Mouse (Mus musculus) embryonic facial prominence, embryonic 12.5 days (tissue): ENCODE data around the gene Ces3a. TPM values are rescaled to one million over a fixed set of nuclear protein-coding genes. Genes with fewer than 3 reads are reported as not detected.
"Not testable (repeated sequence)": the region's sequence is repeated elsewhere in the genome, so short reads cannot be mapped to it uniquely, and the experiment has no call there.

Experiments used
- ATAC-seq: fragments of 200-750 bp; cut with Nextera tagmentation; 2 replicates; pipeline ENCODE4 v1.8.0; 2017; ENCODE audit not compliant: insufficient number of reproducible peaks, insufficient read depth, low FRiP score, low TSS enrichment
- H3K27ac ChIP-seq: fragments of 300-500 bp; sonication (generic); 2 replicates; pipeline ENCODE4 v1.5.1; 2016; ENCODE audit warnings: mild to moderate bottlenecking
- H3K27me3 ChIP-seq: fragments of 300-500 bp; sonication (generic); 2 replicates; pipeline ENCODE4 v1.6.1; 2016; ENCODE audit warnings: mild to moderate bottlenecking, moderate library complexity
- H3K36me3 ChIP-seq: fragments of 300-500 bp; sonication (generic); 2 replicates; pipeline ENCODE4 v1.6.1; 2016; ENCODE audit warnings: mild to moderate bottlenecking
- H3K4me1 ChIP-seq: fragments of 300-500 bp; sonication (generic); 2 replicates; pipeline ENCODE4 v1.6.1; 2016
- H3K4me2 ChIP-seq: fragments of 300-500 bp; sonication (generic); replicated peaks from 2 replicates; pipeline ENCODE4 v1.6.1; 2016; ENCODE audit warnings: mild to moderate bottlenecking, moderate library complexity
- H3K4me3 ChIP-seq: fragments of 300-500 bp; sonication (generic); 2 replicates; pipeline ENCODE4 v1.5.1; 2016; ENCODE audit warnings: mild to moderate bottlenecking
- H3K9ac ChIP-seq: fragments of 300-500 bp; sonication (generic); 2 replicates; pipeline ENCODE4 v1.6.1; 2016; ENCODE audit warnings: mild to moderate bottlenecking, moderate library complexity
- H3K9me3 ChIP-seq: fragments of 300-500 bp; sonication (generic); 2 replicates; pipeline ENCODE4 v1.6.1; 2016; ENCODE audit warnings: mild to moderate bottlenecking, moderate library complexity
- WGBS: fragments of 180-500 bp; shearing (Covaris S2); methylation state at CpG from one replicate; pipeline ENCODE4 v1.1.7; 2016; 5-methylcytosine and 5-hydroxymethylcytosine counted together
- polyA plus RNA-seq: library from polyadenylated mRNA; unstranded; fragments of >200 nt; fragmentation: Nextera tagmentation; extraction: Ambion mirVana; gene quantifications from 2 replicates; pipeline ENCODE4 v1.2.1, GENCODE M21; 2016

Ces3a gene
- polyA plus RNA-seq, 1 experiment from 2014 or later: not detected

GRCm38 (mm10) chr8:105102101-105102785 is 53.8 kb downstream of the Ces3a start:
- not testable (repeated sequence) for H3K27me3 ChIP-seq, H3K4me2 ChIP-seq, ATAC-seq, H3K4me1 ChIP-seq, H3K9me3 ChIP-seq, H3K27ac ChIP-seq, H3K9ac ChIP-seq, H3K4me3 ChIP-seq, H3K36me3 ChIP-seq
- WGBS: 73% methylated on average over 4 of the region's 4 CpGs

- not testable (repeated sequence) for H3K27me3 ChIP-seq, H3K4me1 ChIP-seq, H3K4me3 ChIP-seq, H3K36me3 ChIP-seq, H3K9me3 ChIP-seq, H3K27ac ChIP-seq, H3K4me2 ChIP-seq, H3K9ac ChIP-seq, ATAC-seq
- WGBS: 76% methylated on average over 5 of the region's 5 CpGs
Measured at GRCm38 (mm10) chr8:105103701-105104100, 55.3 kb downstream of the Ces3a start.

- Histone ChIP-seq H3K36me3 (no peaks in the 10 kb centered on the region), H3K4me2 (no peak overlapping the region), H3K4me1 (no peaks in the 10 kb centered on the region), H3K27ac (no peak overlapping the region), H3K9ac (no peak overlapping the region), H3K27me3 (no peaks in the 10 kb centered on the region), H3K9me3 (no peaks in the 10 kb centered on the region), H3K4me3 (no peak overlapping the region)
- 91% methylated on average over 3 of the region's 3 CpGs for WGBS
- no peak for ATAC-seq
Measured at GRCm38 (mm10) chr8:105104220-105104619, 55.8 kb downstream of the Ces3a start.

Other genes with a start within 250 kb of the Ces3a start
- gene Ces2b, start 217.0 kb upstream of the Ces3a start, polyA plus RNA-seq: 0.23 TPM in 1 of 2 replicates, not detected in the other
- gene Ces2c, start 201.5 kb upstream of the Ces3a start, polyA plus RNA-seq: not detected in 2 replicates
- gene Ces2e, start 122.3 kb upstream of the Ces3a start, polyA plus RNA-seq: not detected in 2 replicates
- gene Ces2f, start 101.2 kb upstream of the Ces3a start, polyA plus RNA-seq: not detected in 2 replicates
- gene Ces2g, start 86.9 kb upstream of the Ces3a start, polyA plus RNA-seq: not detected in 2 replicates
- not detected in 2 replicates for gene Ces2h, start 47.7 kb upstream of the Ces3a start, polyA plus RNA-seq
- not detected in 2 replicates for gene Ces3b, start 35.2 kb downstream of the Ces3a start, polyA plus RNA-seq
- not detected in 2 replicates for gene Ces4a, start 83.2 kb downstream of the Ces3a start, polyA plus RNA-seq
- gene Cbfb, start 122.1 kb downstream of the Ces3a start, polyA plus RNA-seq: 120 and 124 TPM in 2 replicates
- 26.3 and 26.7 TPM in 2 replicates for gene D230025D16Rik, start 176.5 kb downstream of the Ces3a start, polyA plus RNA-seq
- 7.1 and 9.1 TPM in 2 replicates for gene B3gnt9, start 206.6 kb downstream of the Ces3a start, polyA plus RNA-seq
- gene Tradd, start 216.0 kb downstream of the Ces3a start, polyA plus RNA-seq: 17.4 and 18.7 TPM in 2 replicates
- 1.2 and 1.4 TPM in 2 replicates for gene Fbxl8, start 216.0 kb downstream of the Ces3a start, polyA plus RNA-seq
- 0.36 TPM in 1 of 2 replicates, not detected in the other for gene Hsf4, start 221.2 kb downstream of the Ces3a start, polyA plus RNA-seq
- gene Nol3, start 227.5 kb downstream of the Ces3a start, polyA plus RNA-seq: 2.1 and 2.4 TPM in 2 replicates
- 24.2 and 24.5 TPM in 2 replicates for gene 4931428F04Rik, start 241.3 kb downstream of the Ces3a start, polyA plus RNA-seq
- 12.8 and 15.2 TPM in 2 replicates for gene Exoc3l, start 247.5 kb downstream of the Ces3a start, polyA plus RNA-seq
- gene E2f4, start 249.1 kb downstream of the Ces3a start, polyA plus RNA-seq: 81.1 and 82.3 TPM in 2 replicates